Mouse (Mus musculus): ENCODE data around the gene Olfr1051. TPM values are rescaled to one million over a fixed set of nuclear protein-coding genes. Genes with fewer than 3 reads are reported as not detected.

The Olfr1051 gene
- not detected in 2 replicates for polyA plus RNA-seq (2012; rRNA removed; ENCODE audit: low replicate concordance)

DNA sequence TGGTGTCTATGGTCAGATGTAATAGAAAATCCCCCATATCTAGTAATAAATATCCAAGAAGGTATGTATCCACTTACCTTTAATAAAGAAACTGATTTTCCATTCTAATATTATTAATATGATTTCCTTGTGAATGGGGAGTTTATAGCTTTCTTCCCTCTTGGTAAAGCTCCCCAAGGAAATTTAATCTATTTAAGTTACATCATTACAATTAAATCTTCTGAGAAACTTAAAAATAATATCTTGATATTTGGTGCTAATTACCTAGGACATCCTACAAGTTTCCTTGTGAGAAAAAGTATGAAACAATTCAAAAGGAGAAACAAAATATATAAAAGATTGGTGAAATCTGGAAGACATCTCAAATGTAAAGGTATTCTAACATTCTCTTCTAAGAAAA lies at the start of gene Olfr1051:
Gene Olfr1051, minus strand, starts transcription at position 101 of the 400 bp plus-strand sequence.

DNA sequence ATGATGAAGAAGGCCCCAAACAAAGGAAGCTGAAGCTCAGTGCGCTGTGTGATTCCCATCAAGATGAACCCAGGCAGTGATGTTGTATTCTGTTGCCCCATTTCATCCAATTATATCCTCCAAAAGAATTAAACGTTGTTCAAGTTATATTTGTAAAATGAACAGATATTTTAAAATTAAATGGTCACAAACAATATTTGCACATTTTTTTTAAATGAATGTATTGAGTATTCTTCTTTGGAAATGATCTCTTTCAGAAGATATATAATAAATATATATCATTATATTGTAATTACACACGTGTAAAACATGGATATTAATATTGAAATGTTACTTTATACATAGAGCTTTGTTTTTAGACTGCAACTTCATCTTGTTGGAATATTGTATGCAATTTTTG lies 36.3 kb upstream of the Olfr1051 start, which contains the start of gene Olfr1053:
Gene Olfr1053, minus strand, starts transcription at position 101 of the 400 bp plus-strand sequence.

DNA sequence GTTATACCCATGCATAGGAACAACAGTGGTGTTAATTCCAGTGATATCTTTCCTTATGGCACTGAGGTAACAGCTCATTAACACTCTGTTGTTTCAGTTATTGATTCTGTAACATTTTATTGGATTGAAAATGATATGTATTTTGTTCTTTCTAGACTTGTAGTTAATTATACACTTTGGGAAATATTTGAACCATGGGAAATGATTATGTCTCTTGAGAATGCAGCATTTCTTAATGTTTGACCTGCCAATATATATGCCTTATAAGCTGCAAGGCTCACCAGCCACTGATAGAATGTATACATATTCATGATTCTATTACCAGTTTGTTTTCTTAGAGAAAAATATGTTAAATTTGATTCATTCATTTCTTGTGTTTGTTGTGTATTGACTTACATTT lies 13.3 kb upstream of the Olfr1051 start, which contains the start of gene Olfr1052:
Gene Olfr1052, plus strand, starts transcription at position 301 of the 400 bp plus-strand sequence.

DNA sequence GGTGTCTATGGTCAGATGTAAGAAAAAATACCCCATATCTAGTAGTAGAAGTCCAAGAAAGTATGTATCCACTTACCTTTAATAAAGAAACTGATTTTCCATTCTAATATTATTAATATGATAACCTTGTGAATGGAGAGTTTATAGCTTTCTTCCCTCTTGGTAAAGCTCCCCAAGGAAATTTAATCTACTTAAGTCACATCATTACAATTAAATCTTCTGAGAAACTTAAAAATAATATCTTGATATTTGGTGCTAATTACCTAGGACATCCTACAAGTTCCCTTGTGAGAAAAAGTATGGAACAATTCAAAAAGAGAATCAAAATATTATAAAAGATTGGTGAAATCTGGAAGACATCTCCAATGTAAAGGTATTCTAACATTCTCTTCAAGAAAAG lies 20.7 kb downstream of the Olfr1051 start, which contains the start of gene Olfr1049:
Gene Olfr1049, minus strand, starts transcription at position 101 of the 400 bp plus-strand sequence.

DNA sequence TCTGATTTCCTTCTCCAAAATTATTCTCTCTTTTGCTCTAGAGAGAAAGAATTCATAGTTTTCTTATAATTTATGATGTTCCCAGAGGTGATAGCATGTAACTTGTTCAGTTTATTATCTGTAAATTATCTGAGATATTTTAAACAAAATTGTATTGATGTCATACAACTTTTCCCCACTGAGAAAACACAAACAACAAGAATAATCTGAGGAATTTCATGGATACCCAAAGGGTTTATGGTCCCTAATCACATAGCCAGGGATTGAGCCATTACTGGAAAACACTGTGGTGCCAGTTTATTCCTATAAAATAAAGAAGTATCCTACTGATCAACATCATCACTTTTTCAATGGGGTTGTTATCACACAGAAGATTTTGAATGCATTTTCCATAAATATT lies 38.7 kb downstream of the Olfr1051 start, which contains the start of gene Olfr1048:
Gene Olfr1048, minus strand, starts transcription at position 101 of the 400 bp plus-strand sequence.

DNA sequence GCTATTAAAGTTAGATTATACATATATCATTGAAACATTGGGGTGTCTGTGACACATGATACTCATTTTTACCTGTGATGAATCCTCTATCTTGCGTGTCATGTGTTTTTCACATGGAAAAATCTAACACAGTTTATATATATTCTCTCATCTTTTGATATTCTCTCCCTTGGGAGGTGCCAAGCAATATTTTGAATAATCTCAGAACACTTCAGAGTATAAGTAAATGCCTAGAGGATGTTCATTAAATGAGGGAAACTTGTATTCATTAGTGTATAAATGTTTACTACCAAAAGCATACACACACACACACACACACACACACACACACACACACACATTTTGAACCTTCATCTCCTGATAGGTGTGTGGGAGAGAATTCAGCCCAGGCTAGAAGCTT lies 47.6 kb downstream of the Olfr1051 start, which contains the start of gene Olfr1047:
Gene Olfr1047, minus strand, starts transcription at position 101 of the 400 bp plus-strand sequence.

Other genes starting within 250 kb of the Olfr1051 start
- gene Olfr1034, start 233.2 kb downstream of the Olfr1051 start, polyA plus RNA-seq (2012; rRNA removed; ENCODE audit: low replicate concordance) = not detected in 2 replicates
- not detected in 2 replicates for gene Olfr1036, start 205.1 kb downstream of the Olfr1051 start, polyA plus RNA-seq (2012; rRNA removed; ENCODE audit: low replicate concordance)
- gene Olfr1037, start 191.7 kb downstream of the Olfr1051 start, polyA plus RNA-seq (2012; rRNA removed; ENCODE audit: low replicate concordance) = not detected in 2 replicates
- not detected in 2 replicates for gene Olfr1039, start 143.2 kb downstream of the Olfr1051 start, polyA plus RNA-seq (2012; rRNA removed; ENCODE audit: low replicate concordance)
- not detected in 2 replicates for gene Olfr1040, start 132.4 kb downstream of the Olfr1051 start, polyA plus RNA-seq (2012; rRNA removed; ENCODE audit: low replicate concordance)
- not detected in 2 replicates for gene Olfr1042, start 117.2 kb downstream of the Olfr1051 start, polyA plus RNA-seq (2012; rRNA removed; ENCODE audit: low replicate concordance)
- gene Olfr1043, start 111.6 kb downstream of the Olfr1051 start, polyA plus RNA-seq (2012; rRNA removed; ENCODE audit: low replicate concordance) = not detected in 2 replicates
- not detected in 2 replicates for gene Olfr1044, start 101.3 kb downstream of the Olfr1051 start, polyA plus RNA-seq (2012; rRNA removed; ENCODE audit: low replicate concordance)
- not detected in 2 replicates for gene Olfr52, start 93.4 kb downstream of the Olfr1051 start, polyA plus RNA-seq (2012; rRNA removed; ENCODE audit: low replicate concordance)
- gene Olfr1045, start 76.1 kb downstream of the Olfr1051 start, polyA plus RNA-seq (2012; rRNA removed; ENCODE audit: low replicate concordance) = not detected in 2 replicates
- gene Olfr1046, start 59.8 kb downstream of the Olfr1051 start, polyA plus RNA-seq (2012; rRNA removed; ENCODE audit: low replicate concordance) = not detected in 2 replicates
- not detected in 2 replicates for gene Olfr1047, start 47.7 kb downstream of the Olfr1051 start, polyA plus RNA-seq (2012; rRNA removed; ENCODE audit: low replicate concordance)
- not detected in 2 replicates for gene Olfr1048, start 38.8 kb downstream of the Olfr1051 start, polyA plus RNA-seq (2012; rRNA removed; ENCODE audit: low replicate concordance)
- gene Olfr1049, start 20.8 kb downstream of the Olfr1051 start, polyA plus RNA-seq (2012; rRNA removed; ENCODE audit: low replicate concordance) = not detected in 2 replicates
- gene Olfr1052, start 13.4 kb upstream of the Olfr1051 start, polyA plus RNA-seq (2012; rRNA removed; ENCODE audit: low replicate concordance) = not detected in 2 replicates
- gene Olfr1053, start 36.2 kb upstream of the Olfr1051 start, polyA plus RNA-seq (2012; rRNA removed; ENCODE audit: low replicate concordance) = not detected in 2 replicates
- not detected in 2 replicates for gene Olfr1054, start 56.3 kb upstream of the Olfr1051 start, polyA plus RNA-seq (2012; rRNA removed; ENCODE audit: low replicate concordance)
- gene Olfr1055, start 71.2 kb upstream of the Olfr1051 start, polyA plus RNA-seq (2012; rRNA removed; ENCODE audit: low replicate concordance) = not detected in 2 replicates
- gene Olfr1056, start 83.4 kb upstream of the Olfr1051 start, polyA plus RNA-seq (2012; rRNA removed; ENCODE audit: low replicate concordance) = not detected in 2 replicates
- gene Olfr1057, start 99.3 kb upstream of the Olfr1051 start, polyA plus RNA-seq (2012; rRNA removed; ENCODE audit: low replicate concordance) = not detected in 2 replicates
- not detected in 2 replicates for gene Olfr1058, start 109.5 kb upstream of the Olfr1051 start, polyA plus RNA-seq (2012; rRNA removed; ENCODE audit: low replicate concordance)
- not detected in 2 replicates for gene Olfr1061, start 135.0 kb upstream of the Olfr1051 start, polyA plus RNA-seq (2012; rRNA removed; ENCODE audit: low replicate concordance)
- gene Olfr1062, start 147.7 kb upstream of the Olfr1051 start, polyA plus RNA-seq (2012; rRNA removed; ENCODE audit: low replicate concordance) = not detected in 2 replicates
- gene Olfr1065, start 171.5 kb upstream of the Olfr1051 start, polyA plus RNA-seq (2012; rRNA removed; ENCODE audit: low replicate concordance) = not detected in 2 replicates
- gene Olfr1066, start 177.2 kb upstream of the Olfr1051 start, polyA plus RNA-seq (2012; rRNA removed; ENCODE audit: low replicate concordance) = not detected in 2 replicates
- not detected in 2 replicates for gene Olfr228, start 208.3 kb upstream of the Olfr1051 start, polyA plus RNA-seq (2012; rRNA removed; ENCODE audit: low replicate concordance)
- gene Olfr1076, start 229.4 kb upstream of the Olfr1051 start, polyA plus RNA-seq (2012; rRNA removed; ENCODE audit: low replicate concordance) = not detected in 2 replicates